Mouse (Mus musculus) heart, embryonic 10.5 days (tissue): Measurements from ENCODE around the gene H2-Ob. TPM values are rescaled to one million over a fixed set of nuclear protein-coding genes. Genes with fewer than 3 reads are reported as not detected.

ENCODE experiments used
- DNase-seq: peaks from one replicate; pipeline ENCODE4 v3.0.0-alpha.2; 2017; ENCODE audit warnings: low spot score
- H3K27ac ChIP-seq: fragments of 300-500 bp; sonication (generic); 2 replicates; pipeline ENCODE4 v1.5.1; 2016; ENCODE audit warnings: mild to moderate bottlenecking
- H3K27me3 ChIP-seq: fragments of 300-500 bp; sonication (generic); 2 replicates; pipeline ENCODE4 v1.6.1; 2016; ENCODE audit warnings: mild to moderate bottlenecking; ENCODE audit not compliant: poor library complexity, insufficient read depth, severe bottlenecking
- H3K36me3 ChIP-seq: fragments of 300-500 bp; sonication (generic); 2 replicates; pipeline ENCODE4 v1.6.1; 2016; ENCODE audit warnings: mild to moderate bottlenecking, moderate library complexity
- H3K4me1 ChIP-seq: fragments of 300-500 bp; sonication (generic); 2 replicates; pipeline ENCODE4 v1.6.1; 2016; ENCODE audit warnings: mild to moderate bottlenecking
- H3K4me3 ChIP-seq: fragments of 300-500 bp; sonication (generic); 2 replicates; pipeline ENCODE4 v1.5.1; 2016; ENCODE audit warnings: mild to moderate bottlenecking, moderate library complexity
- H3K9me3 ChIP-seq: fragments of 300-500 bp; sonication (generic); 2 replicates; pipeline ENCODE4 v1.6.1; 2016; ENCODE audit warnings: mild to moderate bottlenecking, moderate library complexity
- WGBS: fragments of 180-500 bp; shearing (Covaris S2); methylation state at CpG from one replicate; pipeline ENCODE4 v1.1.7; 2016; 5-methylcytosine and 5-hydroxymethylcytosine counted together
- polyA plus RNA-seq: library from polyadenylated mRNA; unstranded; fragments of >200 nt; fragmentation: Nextera tagmentation; extraction: Ambion mirVana; gene quantifications from 2 replicates; pipeline ENCODE4 v1.2.1, GENCODE M21; 2016

H2-Ob gene
- polyA plus RNA-seq, 1 experiment from 2014 or later, result not detected

GRCm38 (mm10) chr17:34257594-34258375 lies 19.1 kb downstream of the H2-Ob start, which contains the start of gene H2-Ab1:
Gene H2-Ab1 (plus strand): TSS chr17:34257689.
- Histone ChIP-seq H3K36me3 (no peaks in the 10 kb centered on the region), H3K27me3 (peaks cover 25% of the 10 kb centered on the region), H3K27ac (no peak within 1 kb of the TSS), H3K9me3 (no peaks in the 10 kb centered on the region), H3K4me1 (no peaks in the 10 kb centered on the region), H3K4me3 (no peak within 1 kb of the TSS)
- no peak for DNase-seq
- 69% methylated on average over 11 of the region's 11 CpGs for WGBS

GRCm38 (mm10) chr17:34260551-34260950 lies 21.8 kb downstream of the H2-Ob start:
- DNase-seq, result no peak
- WGBS, result 69% methylated on average over 5 of the region's 5 CpGs

GRCm38 (mm10) chr17:34261502-34261901 lies 22.8 kb downstream of the H2-Ob start:
- Histone ChIP-seq H3K4me3 (no peak overlapping the region), H3K27me3 (peaks cover 30% of the 10 kb centered on the region), H3K9me3 (no peaks in the 10 kb centered on the region), H3K4me1 (peaks cover 17% of the 10 kb centered on the region), H3K36me3 (no peaks in the 10 kb centered on the region), H3K27ac (no peak overlapping the region)
- no peak for DNase-seq
- 36% methylated on average over 4 of the region's 4 CpGs for WGBS

More at GRCm38 (mm10) chr17:34260551-34260950, 21.8 kb downstream of the H2-Ob start:
- no peak overlapping the region for H3K4me3 ChIP-seq
- H3K27me3 ChIP-seq, result peaks cover 30% of the 10 kb centered on the region
- peaks cover 17% of the 10 kb centered on the region for H3K4me1 ChIP-seq
- H3K36me3 ChIP-seq, result no peaks in the 10 kb centered on the region
- no peaks in the 10 kb centered on the region for H3K9me3 ChIP-seq
- H3K27ac ChIP-seq, result no peak overlapping the region

GRCm38 (mm10) chr17:34263068-34263467 lies 24.4 kb downstream of the H2-Ob start:
- Histone ChIP-seq H3K27ac (no peak overlapping the region), H3K4me3 (peak overlapping the region; percentile 74), H3K9me3 (no peaks in the 10 kb centered on the region), H3K4me1 (peaks cover 17% of the 10 kb centered on the region), H3K27me3 (peaks cover 34% of the 10 kb centered on the region), H3K36me3 (no peaks in the 10 kb centered on the region)
- WGBS, result 0% methylated on average over 8 of the region's 8 CpGs
- DNase-seq, result peak; percentile 81

- 2% methylated on average over 14 of the region's 14 CpGs for WGBS
- Histone ChIP-seq H3K27ac (no peak overlapping the region), H3K9me3 (no peaks in the 10 kb centered on the region)
Measured at GRCm38 (mm10) chr17:34263811-34264371, 25.2 kb downstream of the H2-Ob start.

GRCm38 (mm10) chr17:34264452-34265351 lies 26.0 kb downstream of the H2-Ob start:
- peak overlapping the region; percentile 86 for H3K27ac ChIP-seq
- H3K36me3 ChIP-seq, result no peaks in the 10 kb centered on the region
- peaks cover 21% of the 10 kb centered on the region for H3K27me3 ChIP-seq
- H3K9me3 ChIP-seq, result no peaks in the 10 kb centered on the region
- peaks cover 17% of the 10 kb centered on the region for H3K4me1 ChIP-seq
- under 1% methylated on average over 92 of the region's 93 CpGs for WGBS
- peak; percentile 78 for DNase-seq
- peak overlapping the region; percentile 74 for H3K4me3 ChIP-seq

More at GRCm38 (mm10) chr17:34263811-34264371, 25.2 kb downstream of the H2-Ob start:
- Histone ChIP-seq H3K36me3 (no peaks in the 10 kb centered on the region), H3K4me1 (peaks cover 17% of the 10 kb centered on the region), H3K27me3 (peaks cover 29% of the 10 kb centered on the region), H3K4me3 (peak overlapping the region; percentile 74)
- DNase-seq, result no peak

- Histone ChIP-seq H3K4me1 (peaks cover 17% of the 10 kb centered on the region), H3K27ac (no peak overlapping the region), H3K27me3 (peaks cover 10% of the 10 kb centered on the region; the same call in 1 of the 2 replicates), H3K36me3 (no peaks in the 10 kb centered on the region), H3K4me3 (no peak overlapping the region), H3K9me3 (no peaks in the 10 kb centered on the region)
- 70% methylated on average over 2 of the region's 2 CpGs for WGBS
- DNase-seq, result no peak
Measured at GRCm38 (mm10) chr17:34268262-34268661, 29.6 kb downstream of the H2-Ob start.

- DNase-seq, result no peak
- Histone ChIP-seq H3K9me3 (no peaks in the 10 kb centered on the region), H3K27ac (no peak overlapping the region), H3K4me3 (no peak overlapping the region), H3K4me1 (peaks cover 13% of the 10 kb centered on the region), H3K36me3 (no peaks in the 10 kb centered on the region), H3K27me3 (peaks cover 10% of the 10 kb centered on the region; the same call in 1 of the 2 replicates)
- WGBS, result 80% methylated on average over 2 of the region's 2 CpGs
Measured at GRCm38 (mm10) chr17:34268748-34269147, 30.0 kb downstream of the H2-Ob start.

GRCm38 (mm10) chr17:34269817-34270216 lies 31.1 kb downstream of the H2-Ob start:
- Histone ChIP-seq H3K9me3 (no peaks in the 10 kb centered on the region), H3K27me3 (peaks cover 9% of the 10 kb centered on the region; the same call in 1 of the 2 replicates), H3K36me3 (no peaks in the 10 kb centered on the region), H3K4me1 (peaks cover 5% of the 10 kb centered on the region), H3K27ac (no peak overlapping the region), H3K4me3 (no peak overlapping the region)
- no peak for DNase-seq
- 63% methylated on average over 4 of the region's 4 CpGs for WGBS

GRCm38 (mm10) chr17:34270230-34270629 lies 31.5 kb downstream of the H2-Ob start:
- H3K27ac ChIP-seq, result no peak overlapping the region
- no peaks in the 10 kb centered on the region for H3K9me3 ChIP-seq
- no peak for DNase-seq
- no peaks in the 10 kb centered on the region for H3K36me3 ChIP-seq
- 79% methylated on average over 2 of the region's 2 CpGs for WGBS
- H3K4me1 ChIP-seq, result peaks cover under 1% of the 10 kb centered on the region
- peaks cover 5% of the 10 kb centered on the region; the same call in 1 of the 2 replicates for H3K27me3 ChIP-seq
- H3K4me3 ChIP-seq, result no peak overlapping the region

GRCm38 (mm10) chr17:34270940-34271339 lies 32.2 kb downstream of the H2-Ob start:
- WGBS, result 71% methylated on average over 2 of the region's 2 CpGs
- H3K27ac ChIP-seq, result no peak overlapping the region
- H3K36me3 ChIP-seq, result no peaks in the 10 kb centered on the region
- H3K4me1 ChIP-seq, result no peaks in the 10 kb centered on the region
- no peak overlapping the region for H3K4me3 ChIP-seq
- peaks cover 4% of the 10 kb centered on the region; the same call in 1 of the 2 replicates for H3K27me3 ChIP-seq
- H3K9me3 ChIP-seq, result no peaks in the 10 kb centered on the region
- DNase-seq, result no peak

- H3K27ac ChIP-seq, result no peak overlapping the region
- whole genome bisulfite sequencing, result 63% methylated on average over 1 of the region's 1 CpGs
- H3K36me3 ChIP-seq, result no peaks in the 10 kb centered on the region
- peaks cover 4% of the 10 kb centered on the region; the same call in 1 of the 2 replicates for H3K27me3 ChIP-seq
- H3K9me3 ChIP-seq, result no peaks in the 10 kb centered on the region
- no peaks in the 10 kb centered on the region for H3K4me1 ChIP-seq
- H3K4me3 ChIP-seq, result no peak overlapping the region
- DNase-seq, result no peak
Measured at GRCm38 (mm10) chr17:34272102-34272501, 33.4 kb downstream of the H2-Ob start.
